Mouse (Mus musculus) CH12.LX (cell line): ENCODE data around the gene Fbxo10. TPM values are rescaled to one million over a fixed set of nuclear protein-coding genes. Genes with fewer than 3 reads are reported as not detected.

Experiments
- DNase-seq: peaks from one replicate; pipeline ENCODE4 v3.0.0-alpha.2; 2013; ENCODE audit errors: extremely low read depth
- H3K27ac ChIP-seq: 2 replicates; pipeline ENCODE4 v1.5.1; 2012; ENCODE audit warnings: low read depth, mild to moderate bottlenecking, control low read depth, moderate library complexity; ENCODE audit not compliant: insufficient read depth
- H3K27me3 ChIP-seq: replicated peaks from 2 replicates; pipeline ENCODE3; 2012; ENCODE audit warnings: inconsistent platforms
- H3K36me3 ChIP-seq, 2 experiments: replicated peaks in 1 of 2; 2 replicates each; pipeline versions ENCODE3 to v1.6.1; 2012; ENCODE audit warnings: inconsistent platforms in 1 of 2, low read length in 1 of 2, mild to moderate bottlenecking in 1 of 2, mixed read lengths in 1 of 2, moderate library complexity in 1 of 2; ENCODE audit not compliant: control insufficient read depth in 1 of 2, insufficient read depth in 1 of 2
- H3K4me1 ChIP-seq, 2 experiments: 2 replicates each; pipeline ENCODE4 v1.6.1; 2012; ENCODE audit warnings: inconsistent platforms in 1 of 2, moderate library complexity in 1 of 2; ENCODE audit not compliant: insufficient read depth in 2 of 2, control insufficient read depth in 1 of 2
- H3K4me2 ChIP-seq: 2 replicates; pipeline ENCODE4 v1.6.1; 2012; ENCODE audit warnings: low read depth, mild to moderate bottlenecking, control low read depth; ENCODE audit not compliant: poor library complexity, insufficient read depth, severe bottlenecking
- H3K4me3 ChIP-seq, 3 experiments: fragments of 150-350 bp in 1 of 3; sonication (generic) in 1 of 3; replicated peaks in 1 of 3; 2 replicates each; pipeline versions ENCODE3 to v1.5.1; 2011 to 2012; ENCODE audit warnings: low read depth in 2 of 3, low read length in 2 of 3, mild to moderate bottlenecking in 2 of 3, moderate library complexity in 2 of 3, control low read depth in 1 of 3, improper control_type of control experiment in 1 of 3, inconsistent platforms in 1 of 3, mixed read lengths in 1 of 3; ENCODE audit not compliant: poor library complexity in 1 of 3
- H3K79me2 ChIP-seq: replicated peaks from 2 replicates; pipeline ENCODE4 v1.6.1; 2012; ENCODE audit warnings: mild to moderate bottlenecking, moderate library complexity; ENCODE audit not compliant: control insufficient read depth, poor library complexity, insufficient read depth, severe bottlenecking; ENCODE audit errors: extremely low read depth
- H3K9ac ChIP-seq: 2 replicates; pipeline ENCODE4 v1.6.1; 2012; ENCODE audit warnings: low read depth, mild to moderate bottlenecking, control low read depth, moderate library complexity; ENCODE audit not compliant: insufficient read depth
- H3K9me3 ChIP-seq: replicated peaks from 2 replicates; pipeline ENCODE3; 2012; ENCODE audit warnings: low read length, inconsistent platforms, mixed read lengths
- BHLHE40 ChIP-seq: IDR thresholded peaks from 2 replicates; pipeline ENCODE4 v1.6.1; 2011; ENCODE audit warnings: mild to moderate bottlenecking, low read depth, low read length, improper control_type of control experiment
- CHD1 ChIP-seq: IDR thresholded peaks from 2 replicates; pipeline ENCODE4 v1.6.1; 2012; ENCODE audit warnings: low read depth, low read length, improper control_type of control experiment, inconsistent platforms
- CHD2 ChIP-seq: IDR thresholded peaks from 2 replicates; pipeline ENCODE4 v1.6.1; 2011; ENCODE audit warnings: low read length, improper control_type of control experiment
- CTCF ChIP-seq, 2 experiments: IDR thresholded peaks in 1 of 2; conservative IDR thresholded peaks in 1 of 2; 2 replicates each; pipeline ENCODE4 v1.5.1; 2011 to 2012; ENCODE audit warnings: low read depth in 2 of 2, low read length in 2 of 2, improper control_type of control experiment in 1 of 2, inconsistent platforms in 1 of 2, mild to moderate bottlenecking in 1 of 2, moderate library complexity in 1 of 2
- E2F4 ChIP-seq: IDR thresholded peaks from 2 replicates; pipeline ENCODE4 v1.6.1; 2011; ENCODE audit warnings: low read depth, low read length, improper control_type of control experiment; ENCODE audit not compliant: insufficient replicate concordance
- ELF1 ChIP-seq: IDR thresholded peaks from 2 replicates; pipeline ENCODE4 v1.6.1; 2014; ENCODE audit warnings: low read depth, mild to moderate bottlenecking, inconsistent platforms, low read length, improper control_type of control experiment
- ETS1 ChIP-seq: conservative IDR thresholded peaks from 2 replicates; pipeline ENCODE4 v1.6.1; 2012; ENCODE audit warnings: low read depth, mild to moderate bottlenecking, inconsistent platforms, low read length, improper control_type of control experiment, moderate library complexity
- GABPA ChIP-seq: IDR thresholded peaks from 2 replicates; pipeline ENCODE4 v1.6.1; 2012; ENCODE audit warnings: low read depth, low read length, improper control_type of control experiment, inconsistent platforms; ENCODE audit not compliant: insufficient replicate concordance
- HCFC1 ChIP-seq: IDR thresholded peaks from 2 replicates; pipeline ENCODE4 v1.6.1; 2012; ENCODE audit warnings: low read depth, mild to moderate bottlenecking, inconsistent platforms, low read length, improper control_type of control experiment
- IRF4 ChIP-seq: IDR thresholded peaks from 2 replicates; pipeline ENCODE4 v1.6.1; 2014; ENCODE audit warnings: low read depth, mild to moderate bottlenecking, inconsistent platforms, low read length, improper control_type of control experiment
- JUN ChIP-seq: IDR thresholded peaks from 2 replicates; pipeline ENCODE4 v1.6.1; 2011; ENCODE audit warnings: low read depth, mild to moderate bottlenecking, low read length, improper control_type of control experiment, moderate library complexity; ENCODE audit not compliant: insufficient read depth
- KAT2A ChIP-seq: IDR thresholded peaks from 2 replicates; pipeline ENCODE4 v1.6.1; 2012; ENCODE audit warnings: low read length, improper control_type of control experiment, inconsistent platforms; ENCODE audit not compliant: insufficient replicate concordance
- MAFK ChIP-seq: IDR thresholded peaks from 2 replicates; pipeline ENCODE4 v1.6.1; 2011; ENCODE audit warnings: low read length, improper control_type of control experiment; ENCODE audit not compliant: insufficient replicate concordance
- MAX ChIP-seq: IDR thresholded peaks from 2 replicates; pipeline ENCODE4 v1.6.1; 2011; ENCODE audit warnings: low read length, improper control_type of control experiment
- MAZ ChIP-seq: IDR thresholded peaks from 2 replicates; pipeline ENCODE4 v1.6.1; 2012; ENCODE audit warnings: low read depth, mild to moderate bottlenecking, inconsistent platforms, low read length, improper control_type of control experiment, moderate library complexity
- MEF2A ChIP-seq: IDR thresholded peaks from 2 replicates; pipeline ENCODE4 v1.6.1; 2014; ENCODE audit warnings: low read depth, mild to moderate bottlenecking, inconsistent platforms, low read length, improper control_type of control experiment, borderline replicate concordance
- MXI1 ChIP-seq: IDR thresholded peaks from 2 replicates; pipeline ENCODE4 v1.6.1; 2011; ENCODE audit warnings: mild to moderate bottlenecking, low read depth, low read length, improper control_type of control experiment
- MYC ChIP-seq: IDR thresholded peaks from 2 replicates; pipeline ENCODE4 v1.6.1; 2011; ENCODE audit warnings: low read depth, mild to moderate bottlenecking, improper control_type of control experiment, low read length
- NELFE ChIP-seq: IDR thresholded peaks from 2 replicates; pipeline ENCODE4 v1.6.1; 2011; ENCODE audit warnings: low read depth, low read length, improper control_type of control experiment
- NRF1 ChIP-seq: IDR thresholded peaks from 2 replicates; pipeline ENCODE4 v1.6.1; 2014; ENCODE audit warnings: low read depth, mild to moderate bottlenecking, inconsistent platforms, low read length, improper control_type of control experiment, moderate library complexity
- PAX5 ChIP-seq: IDR thresholded peaks from 2 replicates; pipeline ENCODE4 v1.6.1; 2012; ENCODE audit warnings: low read length, inconsistent platforms, mixed read lengths
- RAD21 ChIP-seq: IDR thresholded peaks from 2 replicates; pipeline ENCODE4 v1.6.1; 2011; ENCODE audit warnings: low read depth, mild to moderate bottlenecking, low read length, improper control_type of control experiment, moderate library complexity
- RCOR1 ChIP-seq: conservative IDR thresholded peaks from 2 replicates; pipeline ENCODE4 v1.6.1; 2012; ENCODE audit warnings: low read depth, mild to moderate bottlenecking, inconsistent platforms, low read length, improper control_type of control experiment
- TCF12 ChIP-seq: IDR thresholded peaks from 2 replicates; pipeline ENCODE4 v1.6.1; 2014; ENCODE audit warnings: low read depth, mild to moderate bottlenecking, inconsistent platforms, low read length, improper control_type of control experiment
- UBTF ChIP-seq: IDR thresholded peaks from 2 replicates; pipeline ENCODE4 v1.6.1; 2012; ENCODE audit warnings: low read depth, mild to moderate bottlenecking, inconsistent platforms, low read length, improper control_type of control experiment, moderate library complexity
- USF1 ChIP-seq: IDR thresholded peaks from 2 replicates; pipeline ENCODE4 v1.6.1; 2014; ENCODE audit warnings: low read depth, mild to moderate bottlenecking, inconsistent platforms, low read length, improper control_type of control experiment
- USF2 ChIP-seq: conservative IDR thresholded peaks from 2 replicates; pipeline ENCODE4 v1.6.1; 2011; ENCODE audit warnings: low read depth, low read length, improper control_type of control experiment
- ZKSCAN1 ChIP-seq: IDR thresholded peaks from 2 replicates; pipeline ENCODE4 v1.6.1; 2012; ENCODE audit warnings: low read depth, inconsistent platforms, low read length, improper control_type of control experiment, borderline replicate concordance
- ZNF384 ChIP-seq: IDR thresholded peaks from 2 replicates; pipeline ENCODE4 v1.6.1; 2012; ENCODE audit warnings: low read depth, low read length, improper control_type of control experiment, inconsistent platforms
- dilution Hi-C: fragments of 300-500 bp; cut with MboI; formaldehyde crosslinking; loops from 2 replicates; pipeline ENCODE4 v1.14.3; 2020; ENCODE audit warnings: low sequenced_read_pairs; ENCODE audit not compliant: extremely low pct_unique_long_range_greater_than_20kb, extremely low pct_ligation_motif_present
- in situ Hi-C: fragments of 300-500 bp; cut with MboI; formaldehyde crosslinking; loops from 3 replicates; pipeline ENCODE4 v1.14.3; 2019; ENCODE audit warnings: low sequenced_read_pairs, low pct_ligation_motif_present, low pct_unique_long_range_greater_than_20kb, mixed read lengths
- polyA plus RNA-seq: library from polyadenylated mRNA; unstranded; fragments of >175 nt; gene quantifications from 2 replicates; pipeline ENCODE4 v1.2.1, GENCODE M21; 2012; ENCODE audit warnings: low read depth; ENCODE audit not compliant: insufficient read length
- total RNA-seq, 2 experiments: library from RNA; depleted of rRNA; stranded (reverse); fragments of 300-350 nt in 1 of 2; fragments of >200 nt in 1 of 2; gene quantifications; 2 replicates each; pipeline ENCODE4 v1.2.3; 2012 to 2014

Gene Fbxo10
- total and polyA plus RNA-seq, 3 experiments, result 0.39 to 1.4 (median 0.64) TPM

- no peak overlapping the region for H3K9ac ChIP-seq
- H3K27ac ChIP-seq, result no peak overlapping the region
- DNase-seq, result no peak
- H3K4me3 ChIP-seq, result no peak overlapping the region
- TF ChIP-seq ZKSCAN1 (no peak), CTCF (conservative IDR thresholded peaks at IDR 0.05 in 1 of 2, IDR thresholded peaks at IDR 0.05 in 1 of 2; ENCODE audit: low read depth in 2 of 2, low read length in 2 of 2) (no peak), TCF12 (no peak), NRF1 (no peak), NELFE (no peak), CHD1 (no peak), HCFC1 (no peak), E2F4 (no peak), MAX (no peak), MAFK (no peak), CHD2 (no peak), MXI1 (no peak), UBTF (no peak), USF2 (no peak), USF1 (no peak), ETS1 (no peak), GABPA (no peak), MEF2A (no peak), PAX5 (no peak)
- in situ Hi-C loops, result no loop called here
- H3K9me3 ChIP-seq, result no peaks in the 10 kb centered on the region
- no peaks in the 10 kb centered on the region for H3K36me3 ChIP-seq
- H3K79me2 ChIP-seq, result no peaks in the 10 kb centered on the region
- H3K4me2 ChIP-seq, result no peak overlapping the region
- H3K4me1 ChIP-seq, result 0 out of 4 replicates have a peak, but pooled peaks cover 0 to 3% of the 10 kb centered on the region in 2 experiments
- peaks cover 6% of the 10 kb centered on the region for H3K27me3 ChIP-seq
- dilution Hi-C loops, result no loop called here
Measured at GRCm38 (mm10) chr4:45131021-45131420, 46.6 kb upstream of the Fbxo10 start.

GRCm38 (mm10) chr4:45121311-45121710 is 36.9 kb upstream of the Fbxo10 start:
- in situ Hi-C loops, result no loop called here
- dilution Hi-C loops, result no loop called here
- H3K4me3 ChIP-seq, result no peak overlapping the region
- no peaks in the 10 kb centered on the region for H3K79me2 ChIP-seq
- H3K9me3 ChIP-seq, result no peaks in the 10 kb centered on the region
- H3K27ac ChIP-seq, result no peak overlapping the region
- H3K9ac ChIP-seq, result no peak overlapping the region
- TF ChIP-seq KAT2A, result no peak
- TF ChIP-seq MAZ, result no peak
- TF ChIP-seq E2F4, result no peak
- TF ChIP-seq BHLHE40, result no peak
- TF ChIP-seq TCF12, result no peak
- TF ChIP-seq RCOR1, result no peak
- no peak for TF ChIP-seq RAD21
- TF ChIP-seq GABPA, result no peak
- TF ChIP-seq MEF2A, result no peak
- TF ChIP-seq USF1, result no peak
- TF ChIP-seq CTCF (conservative IDR thresholded peaks at IDR 0.05 in 1 of 2, IDR thresholded peaks at IDR 0.05 in 1 of 2; ENCODE audit: low read depth in 2 of 2, low read length in 2 of 2), result no peak
- no peak for TF ChIP-seq ZNF384
- no peak for TF ChIP-seq JUN
- no peak for TF ChIP-seq MYC
- no peak for TF ChIP-seq ELF1
- no peak for TF ChIP-seq CHD2
- TF ChIP-seq IRF4, result no peak
- H3K27me3 ChIP-seq, result peaks cover 6% of the 10 kb centered on the region
- H3K36me3 ChIP-seq, result no peaks in the 10 kb centered on the region
- no peaks in the 10 kb centered on the region for H3K4me1 ChIP-seq
- DNase-seq, result no peak
- no peak overlapping the region for H3K4me2 ChIP-seq
